Mouse (Mus musculus) heart, postnatal 4 days (tissue): ENCODE measurements around the gene Smyd1. TPM values are rescaled to one million over a fixed set of nuclear protein-coding genes. Genes with fewer than 3 reads are reported as not detected.
"Not testable (repeated sequence)": the region's sequence is repeated elsewhere in the genome, so short reads cannot be mapped to it uniquely, and the experiment has no call there.

Experiments used
- DNase-seq: peaks from one replicate; pipeline ENCODE4 v3.0.0; 2021
- total RNA-seq, 2 experiments: library from RNA; stranded (reverse); gene quantifications; 2 replicates each; pipeline ENCODE4 v1.2.3; 2021

The Smyd1 gene
- total RNA-seq, 2 experiments from 2014 or later: 351 to 365 TPM

DNA sequence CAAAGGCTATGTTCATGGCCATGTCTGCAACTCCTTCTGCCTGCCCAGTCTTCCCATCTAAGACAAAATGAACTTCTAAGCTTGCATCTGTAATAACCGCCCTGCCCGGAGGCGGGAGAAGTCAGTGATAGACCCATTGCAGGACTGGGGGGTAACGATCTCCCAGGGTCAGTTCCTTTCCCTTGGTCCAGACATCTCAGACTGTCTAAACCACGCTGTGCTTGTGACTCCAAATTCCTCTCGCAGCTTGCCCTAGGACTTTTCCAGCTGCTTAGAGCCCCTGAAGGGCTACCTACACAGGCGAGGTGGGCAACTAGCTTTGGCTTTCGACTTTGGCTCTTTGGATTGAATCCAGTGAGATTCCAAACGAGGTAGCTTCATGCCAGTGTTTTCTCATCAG is 2.8 kb upstream of the Smyd1 start:
- DNase-seq: no peak

DNA sequence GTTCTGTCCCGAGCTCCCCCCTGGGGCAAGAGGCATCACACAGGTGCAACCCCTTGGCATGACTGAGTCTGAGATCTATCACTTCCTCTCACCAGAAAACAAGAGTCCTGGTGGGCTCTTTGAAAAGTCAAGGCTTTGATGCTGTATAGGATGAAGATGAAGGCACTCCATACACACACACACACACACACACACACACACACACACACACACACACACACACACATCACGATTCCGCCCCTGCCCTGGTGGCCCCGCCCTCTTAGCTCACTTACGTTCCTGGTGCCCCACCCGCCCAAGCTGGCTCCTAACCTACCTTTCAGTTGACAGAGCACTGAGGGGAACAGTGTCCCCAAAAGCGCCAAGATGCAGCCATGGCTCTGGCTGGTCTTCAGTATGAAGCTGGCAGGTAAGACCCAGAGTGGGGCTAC is 473 bp upstream of the Smyd1 start, which contains the start of gene Cd8b1:
Gene Cd8b1, plus strand, starts transcription at position 298 of the 431 bp plus-strand sequence.
- DNase-seq: no peak

DNA sequence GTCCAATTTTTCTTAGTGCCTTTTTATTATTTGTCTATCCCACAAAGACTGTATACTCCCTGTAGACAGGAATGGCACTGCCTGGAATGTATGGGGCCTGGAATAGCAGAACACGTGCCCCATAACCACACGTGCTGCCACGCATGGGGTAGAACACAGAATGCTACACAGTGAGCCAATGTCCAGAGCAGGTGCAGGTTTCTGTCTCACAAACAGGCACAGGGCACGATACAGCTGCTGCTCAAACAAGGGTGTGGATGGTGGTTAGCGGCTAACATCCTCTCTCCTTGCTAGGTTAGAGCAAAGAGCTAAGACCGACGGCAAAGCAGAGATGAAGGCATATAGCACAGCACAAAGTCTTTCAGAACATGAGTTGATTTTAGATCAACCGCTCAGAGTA is 14.5 kb downstream of the Smyd1 start:
- DNase-seq: no peak

GRCm38 (mm10) chr6:71302097-71302731 is 19.8 kb downstream of the Smyd1 start:
- DNase-seq: no peak

GRCm38 (mm10) chr6:71298751-71299150 is 23.3 kb downstream of the Smyd1 start:
- DNase-seq: peak; percentile 11

DNA sequence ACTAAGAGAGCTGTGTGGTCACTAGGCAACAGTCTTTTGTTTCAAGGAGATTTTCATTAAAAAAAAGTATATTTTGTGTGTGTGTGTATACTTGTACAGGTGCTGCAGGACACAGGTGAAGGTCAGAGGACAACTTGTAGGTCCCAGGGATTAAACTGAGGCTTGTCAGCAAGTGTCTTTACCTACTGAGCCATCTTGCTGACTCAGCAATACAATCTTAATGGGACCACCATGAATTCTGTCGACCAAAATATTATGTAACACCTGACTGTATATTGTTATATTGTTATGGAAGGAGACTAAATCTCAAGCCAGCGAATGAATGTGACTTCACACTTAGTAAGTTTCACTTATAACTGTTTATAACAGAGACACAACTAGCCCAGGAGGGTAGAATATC is 24.0 kb downstream of the Smyd1 start:
- DNase-seq: no peak

DNA sequence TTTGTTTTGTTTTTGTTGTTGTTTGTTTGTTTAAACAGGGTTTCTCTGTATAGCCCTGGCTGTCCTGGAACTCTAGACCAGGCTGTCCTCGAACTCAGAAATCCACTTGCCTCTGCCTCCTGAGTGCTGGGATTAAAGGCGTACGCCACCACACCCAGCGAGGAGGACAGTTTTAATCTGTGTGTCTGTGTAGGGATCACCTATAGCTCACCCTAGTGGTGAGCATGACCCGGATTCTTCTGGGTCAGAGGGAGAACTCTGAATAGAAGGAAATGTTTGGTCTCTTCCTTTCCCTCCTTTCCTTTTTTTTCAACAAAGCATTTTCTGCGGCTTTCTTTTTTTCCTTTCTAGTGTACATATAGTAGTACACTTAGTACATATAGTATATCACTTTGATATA is 26.7 kb downstream of the Smyd1 start:
- DNase-seq: no peak

GRCm38 (mm10) chr6:71293509-71293908 is 28.5 kb downstream of the Smyd1 start:
- DNase-seq: no peak

DNA sequence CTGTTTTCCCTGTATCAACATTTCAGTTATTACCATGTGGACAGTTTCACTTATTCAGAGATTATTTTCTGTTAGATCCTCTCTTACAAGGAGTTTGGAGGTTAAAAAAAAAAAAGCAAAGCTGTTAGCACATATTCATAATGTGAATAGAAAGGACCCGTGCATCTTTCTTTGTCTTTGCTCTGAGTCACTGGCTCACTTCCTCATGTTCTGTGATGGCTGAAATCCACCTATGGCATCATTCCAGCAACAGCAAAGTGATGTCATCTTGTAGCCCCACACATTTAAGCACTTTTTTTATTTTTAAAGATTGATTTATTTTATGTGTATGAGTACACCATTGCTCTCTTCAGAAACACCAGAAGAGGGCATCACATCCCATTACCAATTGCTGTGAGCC is 42.6 kb downstream of the Smyd1 start:
- no peak for DNase-seq

DNA sequence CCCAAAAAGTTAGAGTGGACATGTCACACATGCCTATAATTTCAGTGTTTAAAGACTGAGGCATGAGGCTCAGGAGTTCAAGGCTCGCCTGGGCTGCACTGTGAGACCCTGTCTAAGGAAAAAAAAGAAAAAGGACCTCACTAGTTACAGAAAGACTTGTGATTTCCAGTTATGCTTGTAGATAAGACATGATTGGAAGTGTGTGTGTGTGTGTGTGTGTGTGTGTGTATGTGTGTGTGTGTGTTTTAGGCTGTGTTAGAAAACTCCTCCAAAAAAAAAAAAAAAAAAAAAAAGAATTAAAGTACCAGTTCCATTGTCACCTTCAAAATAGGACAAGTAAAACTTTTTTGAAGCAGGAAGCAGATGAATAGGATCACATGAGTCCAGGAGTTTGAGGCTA is 47.4 kb downstream of the Smyd1 start:
- DNase-seq: no peak

- no peak for DNase-seq
Observed at GRCm38 (mm10) chr6:71273715-71274114, 48.3 kb downstream of the Smyd1 start.

DNA sequence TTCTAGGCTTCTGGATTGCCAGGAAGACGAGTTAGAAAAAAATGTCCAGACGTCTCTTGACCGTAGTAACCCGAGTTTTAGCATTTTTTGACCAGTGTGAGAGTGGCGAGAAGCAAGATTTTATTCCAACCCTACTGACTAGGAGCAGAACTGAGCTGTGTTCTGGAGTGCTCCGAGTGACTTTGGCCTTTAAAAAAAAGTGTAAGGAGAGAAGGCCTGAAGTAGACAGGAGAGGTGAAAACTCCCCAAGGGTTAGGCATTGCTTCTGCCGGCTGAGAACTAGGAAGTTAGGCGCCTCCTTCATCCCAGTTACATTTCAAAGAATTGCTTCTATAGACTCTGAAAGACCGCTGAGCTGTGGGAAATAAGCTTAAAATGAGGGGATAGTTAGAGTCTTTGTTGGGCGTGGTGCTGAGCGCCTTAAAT is 49.7 kb downstream of the Smyd1 start:
- DNase-seq: no peak

- DNase-seq: peak; percentile 99
Observed at GRCm38 (mm10) chr6:71271389-71272315, 50.4 kb downstream of the Smyd1 start, which contains the start of gene Krcc1. Gene Krcc1, plus strand, starts transcription at chr6:71271677.

DNA sequence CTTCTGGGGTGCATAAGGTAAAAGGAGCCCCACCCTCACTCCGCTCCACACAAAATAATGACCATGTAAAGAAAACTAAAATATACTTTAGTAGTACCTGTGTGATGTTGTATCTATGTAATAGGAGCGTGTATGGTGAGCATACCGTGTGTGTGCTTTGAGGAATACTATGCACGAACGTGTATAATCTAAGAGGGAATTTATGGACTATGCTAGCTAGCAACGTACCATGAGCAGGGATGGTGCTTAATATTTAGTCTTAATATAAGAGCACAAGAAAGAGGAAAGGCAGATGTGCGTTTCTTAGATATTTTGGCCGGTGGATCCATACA is 51.0 kb downstream of the Smyd1 start:
- DNase-seq: no peak

DNA sequence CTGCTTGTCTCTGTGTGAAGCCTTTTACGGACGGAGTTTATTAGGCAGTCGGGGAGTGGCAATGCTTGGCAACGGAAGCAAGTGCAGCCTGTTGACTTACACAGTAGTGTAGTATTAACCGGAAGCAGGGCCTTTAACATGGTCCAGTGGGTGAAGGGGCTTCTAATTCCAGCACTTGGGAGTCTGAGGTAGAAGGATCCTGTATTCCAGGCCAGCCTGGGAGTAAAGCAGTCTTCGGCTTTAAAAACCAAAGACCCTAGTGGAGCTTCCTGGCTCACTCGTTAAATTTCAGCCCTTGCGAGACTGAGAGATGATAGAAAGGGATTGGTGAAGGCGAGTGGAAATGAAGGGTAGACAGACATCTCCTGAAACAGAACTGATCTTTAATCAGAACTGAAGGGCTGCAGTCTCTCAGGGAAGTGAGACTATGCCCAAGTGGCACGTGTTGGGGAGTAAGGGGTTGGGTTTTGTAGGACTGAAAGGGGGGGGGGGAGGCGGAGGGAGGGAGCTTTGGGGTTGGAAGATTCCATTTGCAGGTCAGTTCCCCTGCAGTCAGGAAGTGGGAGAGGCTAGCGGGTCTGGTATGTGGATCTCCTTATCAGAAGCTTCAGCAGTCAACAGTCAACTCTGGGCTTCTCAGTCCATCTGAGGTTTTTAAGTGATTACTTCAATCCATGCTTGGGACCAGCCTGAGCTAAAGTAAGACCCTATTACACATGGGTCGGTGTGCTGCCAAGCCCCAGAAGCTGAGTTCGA is 51.6 kb downstream of the Smyd1 start:
- peak; percentile 59 for DNase-seq

GRCm38 (mm10) chr6:71269686-71270050 is 52.4 kb downstream of the Smyd1 start:
- DNase-seq: not testable (repeated sequence)

GRCm38 (mm10) chr6:71268929-71269685 is 52.9 kb downstream of the Smyd1 start:
- peak; percentile 51 for DNase-seq

GRCm38 (mm10) chr6:71267603-71268002 is 54.4 kb downstream of the Smyd1 start:
- not testable (repeated sequence) for DNase-seq

- peak; percentile 68 for DNase-seq
Observed at GRCm38 (mm10) chr6:71262142-71262833, 59.7 kb downstream of the Smyd1 start.

- no peak for DNase-seq
Observed at GRCm38 (mm10) chr6:71261060-71261459, 61.0 kb downstream of the Smyd1 start.

DNA sequence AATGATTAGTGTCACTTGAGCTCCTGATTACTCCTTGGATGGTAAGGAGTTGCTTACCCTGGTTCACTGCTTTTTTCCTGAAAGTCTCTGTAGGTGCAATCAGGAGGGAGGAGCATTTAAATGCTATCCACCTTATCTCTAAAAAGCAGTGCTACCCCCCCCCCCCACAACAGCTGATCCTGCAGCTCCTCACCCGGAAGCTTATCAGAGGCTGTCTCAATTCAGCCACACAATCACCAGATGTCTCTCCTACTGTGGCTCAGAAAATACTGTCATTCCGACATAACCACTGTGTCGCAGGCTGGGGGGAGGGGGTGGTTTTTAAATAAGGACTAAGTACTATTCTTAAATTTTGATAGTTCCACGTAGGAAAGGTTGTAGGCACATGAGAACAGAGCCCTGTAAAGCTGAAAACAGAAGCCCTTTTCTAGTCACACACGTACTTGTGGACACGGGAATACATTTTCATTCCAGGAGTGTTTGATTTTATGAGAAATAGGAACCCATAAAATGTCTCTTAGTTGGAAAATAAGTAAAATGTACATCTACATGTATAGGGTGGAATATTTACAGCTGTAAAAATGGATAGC is 61.9 kb downstream of the Smyd1 start:
- no peak for DNase-seq
